Mouse (Mus musculus): Measurements from ENCODE around the gene AL732309.1.

Gene AL732309.1

GRCm38 (mm10) chr2:25213266-25213865 is 33.3 kb downstream of the AL732309.1 start:
- no peak for DNase-seq

- DNase-seq = peak; percentile 92 to 94
These were observed 35.5 kb downstream of the AL732309.1 start, which contains the start of gene Nelfb for GRCm38 (mm10) chr2:25211121-25211670. Gene Nelfb, minus strand, starts transcription at chr2:25211489.

GRCm38 (mm10) chr2:25210686-25211085 is 36.0 kb downstream of the AL732309.1 start:
- no peak for DNase-seq

GRCm38 (mm10) chr2:25207593-25207992 is 39.1 kb downstream of the AL732309.1 start:
- no peak for DNase-seq

- DNase-seq = peak in 1 of 2 experiments; percentile 48
These were observed 42.9 kb downstream of the AL732309.1 start for GRCm38 (mm10) chr2:25203631-25204214.

GRCm38 (mm10) chr2:25200631-25201030 is 46.0 kb downstream of the AL732309.1 start:
- no peak for DNase-seq

GRCm38 (mm10) chr2:25197946-25198345 is 48.7 kb downstream of the AL732309.1 start:
- DNase-seq = no peak

GRCm38 (mm10) chr2:25197191-25197590 is 49.5 kb downstream of the AL732309.1 start:
- DNase-seq = no peak

- no peak for DNase-seq
These were observed 50.3 kb downstream of the AL732309.1 start, which contains the start of gene Tor4a for GRCm38 (mm10) chr2:25196172-25196954. Gene Tor4a, minus strand, starts transcription at chr2:25196886.

- no peak for DNase-seq
These were observed 51.2 kb downstream of the AL732309.1 start for GRCm38 (mm10) chr2:25195211-25196156.
